Mouse (Mus musculus): Measurements from ENCODE around the gene Tmem131l.

Tmem131l gene

GRCm38 (mm10) chr3:83857621-83858020 is 182.4 kb downstream of the Tmem131l start:
- DNase-seq: no peak

GRCm38 (mm10) chr3:83855643-83856042 is 184.3 kb downstream of the Tmem131l start:
- no peak for DNase-seq

- no peak for DNase-seq
These were observed 190.6 kb downstream of the Tmem131l start for GRCm38 (mm10) chr3:83849341-83849740.

All from kidney, postnatal 4 days (tissue).